Mouse (Mus musculus) granulocyte monocyte progenitor cell, adult 5-6 weeks (primary cell): Measurements from ENCODE around the gene Cpne4. TPM values are rescaled to one million over a fixed set of nuclear protein-coding genes. Genes with fewer than 3 reads are reported as not detected.

ENCODE experiments used
- ATAC-seq: replicated peaks from 2 replicates; pipeline ENCODE4 v1.8.0; 2016; ENCODE audit warnings: mild to moderate bottlenecking, moderate TSS enrichment, inconsistent platforms; ENCODE audit not compliant: poor library complexity, severe bottlenecking
- total RNA-seq, 2 experiments: library from RNA; stranded (forward) in 1 of 2; stranded (reverse) in 1 of 2; fragments of 200-712, 200-1000 nt in 1 of 2; fragments of >200 nt in 1 of 2; fragmentation: Nextera tagmentation in 1 of 2; gene quantifications; 2 replicates each; pipeline ENCODE4 v1.2.3; 2014 to 2017

The Cpne4 gene
- total RNA-seq, 2 experiments from 2014 or later: not detected

DNA sequence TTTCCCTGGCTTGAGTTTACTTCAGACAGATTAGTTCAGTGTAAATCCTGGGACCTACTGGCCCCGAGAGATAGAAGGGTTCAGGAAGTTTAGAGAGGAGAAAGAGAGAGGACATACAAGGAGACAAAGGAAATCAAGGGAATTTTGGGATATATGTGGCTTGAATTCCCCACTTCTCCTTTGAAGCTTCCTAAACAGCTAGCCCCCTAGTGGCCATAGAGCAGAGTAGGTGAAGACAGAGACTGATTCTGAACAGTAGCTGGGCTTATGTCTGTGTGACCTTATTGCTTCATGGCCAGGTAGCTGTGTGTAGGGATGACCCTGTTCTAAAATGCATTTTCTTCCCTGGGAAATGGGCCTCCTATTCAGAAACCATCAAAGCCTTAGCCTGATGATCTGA, 129.6 kb downstream of the Cpne4 start:
- peak; percentile 42; the same call in 1 of the 2 replicates for ATAC-seq

DNA sequence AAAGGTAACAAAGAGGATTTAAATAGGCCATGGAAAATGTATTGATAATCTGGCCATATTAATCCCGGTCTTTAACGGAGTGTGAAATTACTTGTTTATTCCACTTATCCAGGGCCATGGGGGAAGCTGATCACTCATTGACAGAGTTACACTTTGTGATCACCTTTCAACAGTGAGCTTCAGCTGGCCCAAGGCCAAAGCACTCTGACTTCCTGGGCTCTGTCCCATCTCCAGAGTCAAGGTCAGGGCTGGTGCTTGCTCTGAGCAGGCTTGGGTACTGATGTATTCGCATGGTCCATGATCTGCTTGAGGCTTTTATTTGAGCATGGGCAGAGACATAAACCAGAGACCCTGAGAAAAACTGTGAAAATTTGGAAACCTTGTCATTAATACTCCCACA, 131.5 kb downstream of the Cpne4 start:
- no peak for ATAC-seq

DNA sequence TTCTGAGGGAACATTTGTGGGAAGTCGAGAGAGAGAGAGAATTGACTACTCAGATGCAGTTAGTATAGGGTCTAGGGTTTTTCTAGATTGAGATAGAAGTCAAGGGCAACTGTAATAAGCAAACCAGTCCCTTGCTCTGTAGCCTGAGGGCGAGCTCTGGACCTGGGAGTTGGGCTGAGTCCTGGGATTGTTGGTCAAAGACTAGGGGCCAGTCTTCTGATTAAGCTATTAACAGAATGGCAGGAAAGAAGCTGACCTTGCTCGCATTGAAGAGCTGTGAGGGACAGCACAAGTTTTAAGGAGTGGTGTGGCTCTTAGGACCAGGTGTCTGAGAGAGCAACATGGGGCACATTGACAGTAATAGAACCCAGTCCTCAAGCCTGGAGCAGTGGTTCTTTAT, 140.0 kb downstream of the Cpne4 start:
- no peak for ATAC-seq

DNA sequence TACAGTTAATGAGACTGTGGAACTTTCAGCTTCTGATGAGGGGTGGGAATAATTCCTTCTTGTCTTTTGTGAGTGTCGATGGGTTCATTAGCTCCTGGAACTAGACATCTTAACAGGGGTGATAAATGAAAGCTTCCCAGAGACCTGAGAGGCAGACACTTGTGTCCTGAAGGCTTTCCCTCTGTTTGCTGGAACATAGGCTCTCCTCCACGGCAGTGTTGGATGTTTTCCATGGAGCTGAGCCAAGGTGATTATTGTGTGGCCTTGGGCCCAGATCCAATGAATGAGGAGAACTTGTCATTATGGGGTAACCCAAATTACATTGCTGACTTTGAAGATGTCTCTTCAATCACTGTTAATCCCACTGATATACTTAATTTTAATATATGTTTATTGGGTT, 146.1 kb downstream of the Cpne4 start:
- ATAC-seq: no peak

DNA sequence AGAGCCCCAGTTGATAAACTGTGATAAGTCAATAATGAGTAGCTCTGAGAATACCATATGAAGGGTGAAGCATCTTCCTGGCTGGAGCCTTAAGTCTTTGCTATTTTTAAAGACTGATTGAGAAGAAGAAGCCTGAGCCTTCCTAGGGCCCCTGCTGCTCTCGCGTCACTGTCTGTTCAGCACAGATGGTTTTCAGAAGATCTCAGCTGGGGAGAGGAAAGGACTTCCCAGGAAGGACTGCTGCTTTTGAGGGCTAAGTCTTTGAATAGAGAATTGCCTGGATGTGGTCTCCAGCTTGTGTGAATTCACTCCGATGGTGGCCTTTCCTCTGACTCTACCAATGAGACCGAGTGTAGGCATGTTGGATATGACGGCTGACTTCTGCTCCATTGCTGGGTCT, 163.7 kb downstream of the Cpne4 start:
- no peak for ATAC-seq

DNA sequence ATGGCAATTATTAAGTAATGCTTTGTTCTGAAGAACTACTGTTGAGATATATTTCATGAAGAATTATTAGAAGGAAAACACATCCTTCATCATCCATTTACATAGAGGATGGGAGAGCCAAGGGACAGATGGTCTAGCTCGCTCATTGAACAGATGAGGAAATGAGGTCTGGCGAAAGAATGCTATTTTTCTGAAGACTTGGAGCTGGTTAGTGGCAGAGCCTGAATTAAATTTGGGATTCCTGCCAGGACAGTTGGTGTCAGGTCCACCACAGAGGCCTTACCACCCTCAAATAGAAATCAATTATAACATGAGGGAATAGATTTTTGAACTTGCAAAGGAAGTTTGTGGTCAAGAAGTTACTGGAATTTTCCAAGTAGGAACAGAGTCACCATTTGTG, 178.2 kb downstream of the Cpne4 start:
- ATAC-seq: no peak

DNA sequence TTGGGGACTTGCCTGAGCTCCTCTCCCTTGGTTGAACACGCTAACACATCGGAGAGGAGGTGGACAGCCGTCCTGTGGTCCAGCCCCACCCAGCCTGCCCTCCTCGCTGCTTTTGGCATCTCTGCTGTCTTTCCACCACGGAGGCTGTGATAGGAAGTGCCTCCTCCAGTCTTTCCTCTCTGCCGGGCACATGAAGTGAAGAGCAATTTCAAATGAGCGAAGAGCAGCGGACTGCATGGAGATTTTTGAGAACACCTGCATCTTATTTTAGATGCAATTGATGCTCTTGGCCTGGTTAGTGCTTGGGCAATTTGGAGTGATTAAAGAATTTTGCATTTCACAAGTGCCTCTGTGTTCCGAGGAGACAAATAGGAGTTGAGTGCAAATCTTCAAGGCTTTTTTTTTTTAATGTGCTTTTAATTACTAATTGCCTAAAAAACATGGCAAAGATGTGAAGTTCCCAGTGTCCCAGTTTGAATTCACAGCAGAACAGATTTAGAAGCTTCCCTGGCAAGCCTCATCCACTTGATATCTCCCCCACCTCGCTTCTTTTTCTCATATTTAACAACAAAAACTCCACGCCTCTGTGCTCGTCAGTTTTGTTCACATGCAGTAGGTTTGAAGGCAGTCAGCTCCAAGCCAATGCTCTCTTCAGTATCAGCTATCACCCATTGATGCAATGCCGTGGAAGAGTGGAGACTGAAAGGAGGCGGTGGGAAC, 195.7 kb downstream of the Cpne4 start:
- ATAC-seq: no peak

DNA sequence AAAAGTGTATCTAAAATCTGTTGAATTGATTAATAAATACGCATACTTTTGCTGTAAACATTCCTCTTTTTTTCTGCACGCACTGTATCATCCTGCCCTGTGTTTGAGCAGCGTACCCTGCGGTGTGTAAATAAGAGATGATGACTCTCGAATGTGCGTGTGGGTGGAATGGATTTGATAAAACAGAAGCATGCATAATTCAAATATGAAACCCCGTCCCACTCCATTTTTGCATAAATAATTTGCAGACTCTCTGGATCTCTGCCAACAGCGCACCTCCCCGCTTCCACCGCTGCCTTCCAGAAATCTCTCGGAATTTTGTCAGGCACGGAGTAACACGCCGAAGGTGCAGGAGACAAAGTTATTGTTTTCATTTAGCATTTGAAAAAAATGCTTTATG, 208.4 kb downstream of the Cpne4 start:
- ATAC-seq: no peak

DNA sequence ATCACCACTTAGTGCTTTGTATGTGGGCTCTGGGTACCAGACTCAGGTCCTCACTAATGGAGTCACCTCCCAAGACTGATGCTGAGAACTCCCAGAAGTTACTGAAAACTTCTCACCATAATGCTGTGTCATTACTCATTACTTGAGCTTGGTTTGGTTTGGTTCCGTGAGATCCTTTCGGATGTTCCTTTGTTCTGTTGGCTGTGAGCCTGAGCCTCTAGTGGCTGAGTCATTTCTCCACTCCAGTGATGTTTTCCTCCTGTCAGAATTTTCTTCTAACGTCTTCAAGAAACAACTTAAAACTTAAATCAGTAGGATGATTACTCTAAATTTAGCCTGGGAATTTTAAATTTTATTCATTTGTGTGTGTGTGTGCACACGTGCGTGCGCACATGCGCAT, 212.9 kb downstream of the Cpne4 start:
- ATAC-seq: no peak

DNA sequence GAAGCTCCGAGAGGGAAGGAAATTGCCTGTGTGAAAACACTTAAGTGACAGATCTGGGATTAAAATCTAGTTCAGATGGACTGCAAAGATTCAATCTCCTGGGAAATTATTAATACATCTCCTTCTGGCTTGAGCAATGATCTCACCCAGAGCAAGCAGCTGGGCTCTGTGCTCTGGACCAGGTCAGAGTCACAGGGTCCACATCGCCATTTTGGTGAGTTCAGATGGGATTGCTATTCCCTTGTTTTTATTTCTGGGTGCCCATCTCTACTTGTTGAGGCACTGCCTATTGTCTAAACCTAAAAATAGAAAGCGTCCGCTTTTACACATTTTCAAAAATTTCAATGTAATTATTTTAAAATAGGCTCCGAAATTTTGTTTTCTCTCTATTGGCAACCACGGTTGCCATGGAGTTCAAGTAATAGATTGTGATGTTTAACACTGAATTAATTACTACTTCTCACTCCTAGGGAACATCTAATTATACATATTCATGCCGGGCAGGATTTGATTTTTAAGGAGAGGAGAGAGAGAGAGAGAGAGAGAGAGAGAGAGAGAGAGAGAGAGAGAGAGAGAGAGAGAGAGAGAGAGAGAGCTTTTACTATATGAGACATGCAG, 229.2 kb downstream of the Cpne4 start:
- no peak for ATAC-seq

DNA sequence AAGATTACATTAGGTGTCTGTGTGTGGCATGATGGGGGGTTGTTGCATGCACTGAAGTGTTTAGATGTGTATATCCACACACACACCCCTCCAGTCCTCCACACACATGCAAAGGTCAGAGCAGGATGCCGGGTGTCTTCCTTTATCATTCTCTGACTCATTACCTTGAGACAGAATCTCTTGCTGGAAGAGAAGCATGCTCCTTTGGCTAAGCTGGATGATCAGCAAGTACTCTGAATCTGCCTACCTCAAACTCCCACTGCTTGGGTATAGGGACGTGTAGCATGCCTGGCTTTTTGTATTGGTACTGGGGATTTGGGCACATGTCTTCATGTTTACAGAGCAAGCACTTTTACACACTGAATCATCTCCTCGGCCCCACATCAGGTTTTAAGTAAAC, 230.0 kb downstream of the Cpne4 start:
- ATAC-seq: no peak

DNA sequence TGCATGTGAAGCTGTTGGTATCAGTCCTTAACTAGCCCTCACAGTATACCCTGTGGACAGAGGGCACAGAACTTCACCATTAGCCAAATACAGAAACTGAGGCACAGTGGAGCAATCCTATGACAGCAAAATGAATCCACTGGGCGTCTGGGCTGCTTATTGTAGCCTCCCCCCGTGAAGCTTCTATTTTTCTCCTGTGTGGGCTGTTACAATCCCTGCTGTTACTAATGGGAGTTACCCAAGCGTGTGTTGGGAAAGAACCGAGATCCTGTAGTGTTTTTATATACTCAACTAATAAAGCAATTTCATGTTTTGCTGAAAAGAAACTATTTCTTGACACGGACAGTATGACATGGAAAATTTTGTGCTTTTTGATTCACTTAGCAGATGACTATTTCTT, 230.7 kb downstream of the Cpne4 start:
- ATAC-seq: no peak

DNA sequence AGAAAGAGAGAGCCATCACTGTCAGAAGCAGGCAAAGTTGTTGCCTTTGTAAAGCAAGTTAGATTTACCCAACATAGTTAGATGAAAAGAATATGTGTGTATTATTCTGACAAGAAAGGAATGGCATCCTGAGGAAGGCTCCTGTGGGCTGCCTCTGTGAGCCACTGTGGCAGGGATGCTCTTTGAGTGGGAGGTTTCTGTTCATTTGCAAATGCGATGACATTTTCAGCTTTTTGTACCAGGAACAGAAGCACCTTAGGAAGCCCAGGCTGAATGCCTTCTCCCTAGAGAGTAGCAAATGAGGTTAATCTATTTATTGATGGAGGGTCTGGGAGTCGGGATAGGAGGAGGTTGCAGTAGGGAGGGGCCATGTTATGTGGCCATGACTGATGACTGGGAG, 249.5 kb downstream of the Cpne4 start:
- ATAC-seq: no peak

DNA sequence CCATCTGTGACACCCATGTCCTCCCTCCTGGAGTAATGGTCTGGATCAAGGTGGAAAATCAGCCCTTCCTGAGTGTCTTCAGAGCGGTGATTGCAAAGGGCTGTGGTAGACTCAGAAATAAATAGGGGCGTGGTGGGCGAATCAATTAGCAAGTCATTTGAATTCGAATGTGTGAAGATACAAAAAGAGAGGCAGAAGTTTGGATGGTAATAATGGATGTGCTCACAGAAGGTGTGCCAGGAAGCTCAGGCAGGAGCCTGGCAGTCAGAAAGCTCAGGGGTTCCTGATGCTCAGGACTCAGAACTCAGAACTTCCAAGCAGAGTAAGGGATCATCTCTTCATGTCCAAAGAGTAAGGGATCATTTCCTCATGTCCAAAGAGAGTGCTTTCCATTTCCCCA, 257.7 kb downstream of the Cpne4 start:
- no peak for ATAC-seq

DNA sequence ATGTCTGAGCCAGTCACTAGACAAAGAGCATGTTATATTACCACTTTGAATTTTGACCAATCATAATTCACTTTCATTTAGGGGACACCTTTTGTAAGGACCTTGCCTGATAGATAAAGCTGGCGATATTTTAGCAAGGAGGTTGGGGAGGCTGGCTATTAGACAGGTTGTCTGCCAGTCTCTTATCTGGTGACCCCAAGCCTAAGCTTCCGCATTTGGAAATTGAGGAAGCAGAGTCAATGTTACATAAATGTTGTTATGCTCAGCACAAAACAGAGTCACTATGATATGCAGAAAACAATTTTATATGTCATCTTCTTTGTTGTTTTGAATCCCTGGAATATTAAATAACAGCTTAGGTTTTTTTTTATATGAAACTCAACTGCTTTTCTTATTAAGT, 267.6 kb downstream of the Cpne4 start:
- no peak; the same call in 1 of the 2 replicates for ATAC-seq

DNA sequence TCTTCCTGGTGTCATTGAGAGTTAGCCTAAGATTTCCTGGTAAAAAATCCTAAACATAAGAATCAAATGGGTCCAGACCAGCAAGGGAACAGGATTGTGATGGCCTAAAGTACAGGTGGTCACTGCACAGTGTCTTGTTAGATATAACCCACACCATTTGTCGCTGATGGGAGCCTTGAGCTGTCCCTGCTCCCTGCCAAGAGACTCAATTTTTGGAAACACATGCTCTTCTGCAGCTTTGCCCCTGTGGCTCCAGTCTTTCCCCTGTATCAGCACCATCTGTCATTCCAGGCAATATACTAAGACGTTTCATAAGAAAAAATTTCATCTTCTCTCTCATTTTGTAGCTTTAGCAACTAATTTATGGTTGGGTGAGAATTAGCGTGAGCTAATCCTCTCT, 281.6 kb downstream of the Cpne4 start:
- no peak for ATAC-seq

DNA sequence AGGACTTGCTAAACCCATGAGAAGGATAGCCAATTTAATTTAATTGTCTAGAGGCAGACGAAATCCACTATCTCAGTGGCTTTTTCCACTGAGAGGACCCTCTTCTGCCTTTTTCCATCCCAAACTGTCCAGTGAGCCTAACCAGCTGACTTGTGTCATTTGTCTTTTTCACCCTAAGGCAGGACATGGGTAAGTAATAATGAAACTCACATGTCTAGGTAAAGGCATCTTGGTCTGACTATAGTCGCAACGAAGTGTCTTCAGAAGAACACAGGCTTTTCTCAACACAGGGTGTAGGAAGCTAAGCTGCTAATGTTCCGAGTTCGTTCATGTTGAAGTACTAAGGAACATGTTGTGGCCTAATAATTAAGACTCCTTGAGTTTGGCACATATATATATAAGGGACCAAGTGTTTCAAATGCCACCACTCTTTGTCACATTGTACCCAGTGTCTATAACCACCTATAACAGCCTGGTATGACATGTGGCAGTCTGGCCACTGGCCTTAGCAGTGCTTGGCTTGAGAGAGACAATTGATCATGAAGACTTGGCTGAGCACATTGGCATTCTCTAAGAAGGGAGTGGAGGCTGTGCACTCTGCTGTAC, 286.0 kb downstream of the Cpne4 start:
- no peak for ATAC-seq

DNA sequence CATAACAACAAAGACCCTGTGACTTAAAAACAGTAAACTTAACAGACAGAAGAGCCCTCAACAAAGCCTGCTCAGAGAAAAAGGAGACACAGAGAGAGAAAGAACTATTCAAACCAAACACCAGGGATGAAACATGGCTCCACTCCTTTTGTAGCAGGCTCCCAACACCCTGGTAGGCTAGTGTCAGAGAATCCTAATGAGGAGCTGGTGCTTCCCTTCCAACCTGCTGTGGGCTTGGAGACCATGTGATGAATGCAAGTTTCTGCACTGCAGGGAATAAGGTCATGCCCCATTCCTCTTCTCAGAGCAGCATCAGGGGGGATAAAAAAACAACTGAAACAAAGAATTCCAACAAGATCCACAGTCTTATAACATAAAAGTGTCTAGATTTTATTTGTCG, 290.8 kb downstream of the Cpne4 start:
- no peak for ATAC-seq

DNA sequence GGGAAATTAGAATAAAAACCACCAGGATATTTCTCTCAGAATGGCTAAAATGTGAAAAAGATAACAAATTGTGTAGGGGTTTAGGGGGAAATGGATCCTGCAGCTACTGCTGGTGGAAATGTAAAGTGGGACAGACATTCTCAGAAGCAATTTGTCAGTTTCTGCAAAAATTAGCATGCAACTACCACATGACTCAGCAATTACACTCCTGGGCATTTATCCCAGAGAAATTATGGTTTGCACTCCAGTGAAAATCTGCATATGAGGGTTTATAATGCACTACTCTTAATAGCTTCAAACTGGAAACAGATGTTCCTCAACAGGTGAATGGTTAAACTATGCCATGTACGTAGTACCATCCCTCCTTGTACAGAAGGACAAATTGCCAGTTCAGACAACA, 294.2 kb downstream of the Cpne4 start:
- ATAC-seq: no peak

DNA sequence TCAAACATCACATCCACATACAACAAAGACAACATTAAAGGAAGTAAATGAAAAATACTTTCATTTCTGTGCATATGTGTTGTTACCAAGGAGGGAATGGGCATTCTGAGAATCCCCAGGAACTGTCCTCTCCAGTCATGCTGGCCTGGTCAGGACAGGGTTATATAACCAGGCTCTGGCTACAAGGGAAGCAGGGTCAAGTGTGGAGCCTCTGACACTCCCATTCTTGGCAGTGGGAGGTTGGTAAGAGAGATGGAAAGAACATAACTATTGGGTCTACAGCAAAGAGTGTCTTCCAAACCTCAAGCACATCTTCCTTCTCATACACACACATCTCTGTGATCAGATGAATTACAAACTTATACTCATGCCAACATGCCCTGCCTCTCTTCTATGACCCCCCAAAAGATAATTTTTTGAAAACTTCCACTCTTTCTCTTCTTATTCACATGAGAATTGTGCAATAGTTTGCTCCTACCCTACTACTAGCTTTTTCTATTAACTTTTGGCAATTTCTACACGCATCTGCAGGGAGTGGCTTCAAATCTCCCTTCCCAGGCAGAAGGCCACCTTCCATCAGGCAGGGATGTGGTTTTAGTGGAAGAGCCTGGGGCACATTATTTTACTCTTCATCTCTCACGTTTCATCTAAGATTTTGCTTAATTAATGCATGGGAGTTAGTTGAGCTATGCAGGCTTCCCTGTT, 298.3 kb downstream of the Cpne4 start:
- no peak for ATAC-seq

DNA sequence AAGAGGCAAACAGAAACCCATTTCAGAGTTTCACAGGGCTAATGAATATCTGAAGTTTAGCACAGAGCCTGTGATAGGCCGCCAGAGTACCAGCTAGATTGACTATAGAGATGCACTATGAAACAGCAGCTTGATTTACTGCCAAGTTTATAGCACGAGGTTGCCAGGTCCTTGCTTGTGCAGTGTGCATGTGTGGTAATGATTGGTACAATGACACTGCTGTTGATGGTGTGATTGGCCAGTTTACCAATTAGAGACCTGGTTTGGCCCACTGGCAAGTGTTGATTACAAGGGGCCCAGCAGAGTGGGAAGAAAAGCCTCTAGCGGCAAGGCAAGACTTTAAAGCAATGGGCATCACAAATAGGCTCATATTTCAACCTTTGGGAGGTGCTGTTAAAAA, 306.6 kb downstream of the Cpne4 start:
- no peak for ATAC-seq
